In genomic region chr3:110250839-110251700, GRCm38 (mm10) we compare ENCODE assay signal across 8 mouse cellular contexts. TPM values are rescaled to one million over a fixed set of nuclear protein-coding genes. Genes with fewer than 3 reads are reported as not detected.
DNase-seq lines count a peak whose midpoint lies in the region; ATAC-seq lines count a peak whose summit lies in the region.

Gene Prmt6 (minus strand): TSS chr3:110250998.

- peak within 1 kb of the TSS; percentile 75 for H3K4me3 ChIP-seq in embryonic facial prominence, embryonic 10.5 days
- peak within 1 kb of the TSS; percentile 94 for H3K4me3 ChIP-seq in intestine, embryonic 16.5 days (ENCODE audit: low read length)

- H3K9me3 ChIP-seq in embryonic facial prominence, embryonic 10.5 days: no peaks in the 10 kb centered on the region
- no peaks in the 10 kb centered on the region for H3K9me3 ChIP-seq in intestine, embryonic 16.5 days (ENCODE audit: control insufficient read depth, low read length)

- H3K36me3 ChIP-seq in embryonic facial prominence, embryonic 10.5 days (replicated peaks): peaks cover 19% of the 10 kb centered on the region
- peaks cover 8% of the 10 kb centered on the region for H3K36me3 ChIP-seq in intestine, embryonic 16.5 days (ENCODE audit: control insufficient read depth, insufficient read depth, low read length)

- peak within 1 kb of the TSS; percentile 66 for H3K4me2 ChIP-seq in intestine, embryonic 16.5 days (ENCODE audit: low read depth, low read length)

- peak; percentile 96 for ATAC-seq in intestine, embryonic 16.5 days

- 19% methylated on average over 38 of the region's 38 CpGs for WGBS in embryonic facial prominence, embryonic 10.5 days
- 18% methylated on average over 37 of the region's 38 CpGs for WGBS in intestine, embryonic 16.5 days

- DNase-seq in 3T3-L1 (ENCODE audit: low read depth, low spot score): peak; percentile 88
- DNase-seq in adrenal gland, postnatal 14 days: peak; percentile 95
- peak; percentile 93 for DNase-seq in embryonic facial prominence, embryonic 10.5 days (ENCODE audit: low spot score)
- peak; percentile 77 to 89 for DNase-seq in gastrocnemius, postnatal 4 days (ENCODE audit: low spot score in 2 of 2)
- peak; percentile 93 to 95 for DNase-seq in left cerebral cortex, postnatal 25 days (ENCODE audit: low spot score in 2 of 2)
- peak; percentile 87 for DNase-seq in mesoderm, embryonic 11.5 days (ENCODE audit: low read depth, low spot score)
- DNase-seq in spleen, adult 12 weeks (ENCODE audit: low spot score): peak; percentile 69

- H3K27ac ChIP-seq in embryonic facial prominence, embryonic 10.5 days (replicated peaks): peak within 1 kb of the TSS; percentile 97
- peak within 1 kb of the TSS; percentile 91 for H3K27ac ChIP-seq in intestine, embryonic 16.5 days (ENCODE audit: low read length)

- peaks cover 15% of the 10 kb centered on the region for H3K4me1 ChIP-seq in embryonic facial prominence, embryonic 10.5 days
- H3K4me1 ChIP-seq in intestine, embryonic 16.5 days (ENCODE audit: control insufficient read depth, insufficient read depth, low read length): peaks cover 13% of the 10 kb centered on the region

- H3K27me3 ChIP-seq in embryonic facial prominence, embryonic 10.5 days (replicated peaks; ENCODE audit: low read depth, poor library complexity, severe bottlenecking): no peaks in the 10 kb centered on the region
- no peaks in the 10 kb centered on the region for H3K27me3 ChIP-seq in intestine, embryonic 16.5 days (replicated peaks; ENCODE audit: control insufficient read depth, insufficient read depth, low read length)

- H3K9ac ChIP-seq in intestine, embryonic 16.5 days (ENCODE audit: low read depth, low read length): peak within 1 kb of the TSS; percentile 97

- intact Hi-C loops in left cerebral cortex, postnatal 25 days (cut with DNase I): loop anchor here (1.0 to 10.0 kb wide), 3 partner anchors 99 to 726 kb away; no protein-coding TSS in a partner anchor

RNA-seq across cellular contexts. Expression of gene Prmt6, which starts in this region (rescaled TPM):
- total RNA-seq in adrenal gland, postnatal 14 days (2021): 12.4 and 13.2 TPM in 2 replicates
- 30.9 TPM in 2 replicates for polyA plus RNA-seq in embryonic facial prominence, embryonic 10.5 days (2016; fragmentation: Nextera tagmentation; extraction: Ambion mirVana)
- 10 to 100 TPM; 10.8 to 11.3 TPM for total RNA-seq in gastrocnemius, postnatal 4 days (2021)
- 12.0 and 12.7 TPM in 2 replicates for polyA plus RNA-seq in intestine, embryonic 16.5 days (2015; fragmentation: Nextera tagmentation; extraction: Ambion mirVana)
- 10 to 100 TPM; 13.9 to 15.4 TPM for total RNA-seq in left cerebral cortex, postnatal 25 days (2021)

Comparison
In these comparisons a context has a peak if more than half of its experiments do, and no peak if none do; other contexts are left out.
1. Peak in every context shown above with its lines: DNase-seq, ATAC-seq, H3K4me3 ChIP-seq and H3K27ac ChIP-seq.